Mouse (Mus musculus) 3T3-L1 (cell line): ENCODE data around the gene Gm28048.
A peak's percentile ranks its signal among the peaks of the same experiment; 100 is the strongest.

Source experiments
- DNase-seq: peaks from one replicate; pipeline ENCODE4 v3.0.0-alpha.2; 2015; ENCODE audit warnings: low read depth, low spot score

Gm28048 gene

DNA sequence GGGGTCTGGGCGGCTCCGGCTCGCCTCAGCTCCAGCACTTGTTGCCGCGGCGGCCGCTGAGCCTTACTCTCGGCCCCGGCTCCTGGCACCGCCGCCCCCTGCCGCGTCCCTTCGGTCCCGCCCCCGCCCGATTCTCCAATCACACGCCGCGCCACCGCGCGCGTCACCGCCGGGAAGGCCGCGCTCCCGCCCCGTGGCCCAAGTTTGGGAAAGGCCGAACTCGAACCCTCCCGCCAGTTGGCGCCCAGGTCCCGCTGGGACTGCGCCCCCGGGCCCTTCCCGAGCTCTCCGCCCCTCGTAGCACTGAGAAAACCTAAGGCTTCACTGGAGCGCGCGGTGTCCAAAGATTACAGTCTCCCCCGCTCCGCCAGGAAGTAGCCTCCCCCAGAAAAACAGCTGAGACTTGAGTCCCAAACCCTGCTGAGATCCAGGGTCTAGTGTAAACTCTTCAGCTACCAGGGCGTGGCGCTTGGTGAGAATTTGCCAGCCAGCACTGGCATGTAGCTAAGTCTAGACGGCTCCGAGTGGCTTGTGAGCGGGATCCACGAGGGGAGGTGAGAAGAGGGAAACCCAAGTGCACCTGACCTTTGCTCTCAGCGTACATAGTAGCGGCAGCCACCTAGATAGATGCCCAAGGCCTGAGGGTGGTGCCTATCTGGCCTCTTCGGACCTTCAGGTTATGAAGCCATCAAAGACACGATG is 122.1 kb downstream of the Gm28048 start:
- peak; percentile 85 for DNase-seq

- DNase-seq, result no peak
These were observed 122.6 kb downstream of the Gm28048 start for GRCm38 (mm10) chr11:22859301-22859632.

DNA sequence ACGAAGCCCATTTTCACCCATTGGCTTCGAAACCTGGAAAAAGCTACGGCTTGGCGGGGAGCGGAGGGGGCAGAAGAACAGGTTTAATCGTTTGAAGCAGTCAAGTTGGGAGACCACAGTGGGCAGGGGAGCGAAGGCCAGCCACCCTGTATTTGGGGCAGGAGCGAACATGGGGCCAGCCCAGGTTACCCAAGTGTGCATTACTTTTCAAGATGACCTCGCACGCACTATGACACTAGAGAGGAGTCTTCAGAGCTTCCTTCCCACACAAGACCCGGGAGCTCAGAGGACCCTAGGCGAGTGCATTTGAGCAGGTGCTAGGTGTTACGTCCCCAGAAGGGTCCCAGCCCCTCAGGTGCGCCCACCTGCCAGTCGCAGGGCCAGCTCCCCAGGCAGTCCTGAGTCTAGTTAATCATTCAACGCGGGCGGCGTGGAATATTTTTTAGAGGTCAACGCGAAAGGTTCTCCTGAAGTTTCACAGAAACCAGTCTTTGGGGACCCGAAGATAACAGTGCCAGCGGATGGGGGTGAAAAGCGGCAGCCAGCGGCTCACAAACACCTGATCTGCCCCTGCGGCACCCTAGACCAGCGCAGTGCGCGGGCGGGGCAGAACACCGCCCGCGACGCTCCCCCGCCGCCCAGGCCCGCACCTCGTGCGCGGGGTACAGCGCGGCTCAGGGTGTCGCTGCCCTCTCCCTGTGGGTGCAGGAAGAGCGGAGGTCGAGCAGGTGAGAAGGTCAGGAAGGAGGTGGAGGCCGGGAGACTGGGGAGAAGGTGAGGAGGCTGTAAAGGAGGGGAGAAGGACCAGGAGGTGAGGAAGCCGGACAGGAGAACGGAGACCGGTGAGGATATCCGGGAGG is 123.2 kb downstream of the Gm28048 start:
- no peak for DNase-seq

GRCm38 (mm10) chr11:22857705-22858440 is 124.0 kb downstream of the Gm28048 start:
- DNase-seq, result no peak

- DNase-seq, result no peak
These were observed 124.7 kb downstream of the Gm28048 start for GRCm38 (mm10) chr11:22857106-22857704.

DNA sequence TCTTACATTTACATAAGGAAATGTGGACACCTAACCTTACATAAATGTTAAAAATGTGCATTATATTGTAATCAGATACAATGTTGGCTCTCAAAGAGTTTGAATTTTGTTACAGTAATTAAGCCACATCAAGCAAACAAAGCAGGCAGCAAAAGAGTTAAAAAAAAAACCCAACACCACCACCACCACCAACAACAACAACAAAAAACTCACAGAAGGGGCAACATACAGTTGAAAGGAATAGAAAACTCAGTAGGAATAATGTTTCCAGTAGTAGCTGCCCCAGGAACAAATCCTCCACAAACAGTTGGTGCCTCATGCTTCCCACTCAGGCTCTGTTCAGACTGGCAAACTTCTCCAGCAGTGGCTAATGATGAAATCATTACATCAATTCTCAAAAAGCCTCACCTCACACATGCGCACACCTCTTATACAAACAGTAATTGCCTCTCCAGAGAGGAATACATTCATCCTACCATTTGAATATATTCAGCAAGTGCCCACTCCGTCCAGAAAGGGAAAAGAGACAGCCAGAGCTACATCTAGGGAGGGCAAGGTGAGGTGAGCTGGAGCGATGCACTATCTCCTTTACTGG is 125.4 kb downstream of the Gm28048 start:
- DNase-seq, result no peak

DNA sequence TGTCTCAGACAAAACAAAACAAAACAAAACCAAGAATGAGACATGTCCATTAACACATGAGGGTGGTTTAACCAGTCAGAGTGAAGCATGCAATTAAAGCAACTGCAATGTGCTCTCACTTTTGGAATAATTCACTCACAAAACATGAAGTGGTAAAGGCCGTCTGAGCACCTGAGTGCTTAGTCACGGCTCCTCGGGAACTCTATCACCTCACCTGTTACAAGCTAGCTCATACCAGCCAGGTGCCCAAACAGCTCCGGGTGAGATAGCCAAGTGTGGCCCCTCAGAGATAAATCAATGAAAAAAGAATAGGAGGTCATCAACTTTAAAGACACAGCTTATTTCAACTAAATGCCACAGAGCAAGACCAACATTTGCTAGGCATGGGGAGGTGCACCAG is 127.3 kb downstream of the Gm28048 start:
- no peak for DNase-seq

GRCm38 (mm10) chr11:22853477-22854157 is 128.3 kb downstream of the Gm28048 start:
- no peak for DNase-seq

- no peak for DNase-seq
These were observed 129.4 kb downstream of the Gm28048 start for GRCm38 (mm10) chr11:22852510-22852909.

DNA sequence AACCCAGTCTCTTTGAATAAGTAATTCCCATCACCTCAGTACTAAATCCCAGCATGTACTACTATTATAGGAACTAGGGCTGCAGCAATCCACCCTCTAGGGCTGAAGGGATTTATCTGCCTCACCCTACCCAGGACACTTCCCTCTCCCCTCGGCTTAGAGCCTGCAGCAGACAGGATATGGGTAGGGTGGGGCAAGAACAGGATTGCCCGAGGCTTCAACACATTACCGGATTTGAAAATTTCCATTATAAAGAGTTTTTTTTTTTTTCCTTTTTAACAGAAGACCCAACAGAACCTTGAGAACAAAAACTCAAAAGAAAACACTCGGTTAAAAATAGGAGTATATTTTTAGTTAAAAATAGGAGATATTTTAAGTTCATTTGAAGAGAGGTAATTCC is 130.5 kb downstream of the Gm28048 start:
- no peak for DNase-seq

GRCm38 (mm10) chr11:22850077-22850476 is 131.8 kb downstream of the Gm28048 start:
- DNase-seq, result no peak

- no peak for DNase-seq
These were observed 133.2 kb downstream of the Gm28048 start for GRCm38 (mm10) chr11:22848649-22849195.

DNA sequence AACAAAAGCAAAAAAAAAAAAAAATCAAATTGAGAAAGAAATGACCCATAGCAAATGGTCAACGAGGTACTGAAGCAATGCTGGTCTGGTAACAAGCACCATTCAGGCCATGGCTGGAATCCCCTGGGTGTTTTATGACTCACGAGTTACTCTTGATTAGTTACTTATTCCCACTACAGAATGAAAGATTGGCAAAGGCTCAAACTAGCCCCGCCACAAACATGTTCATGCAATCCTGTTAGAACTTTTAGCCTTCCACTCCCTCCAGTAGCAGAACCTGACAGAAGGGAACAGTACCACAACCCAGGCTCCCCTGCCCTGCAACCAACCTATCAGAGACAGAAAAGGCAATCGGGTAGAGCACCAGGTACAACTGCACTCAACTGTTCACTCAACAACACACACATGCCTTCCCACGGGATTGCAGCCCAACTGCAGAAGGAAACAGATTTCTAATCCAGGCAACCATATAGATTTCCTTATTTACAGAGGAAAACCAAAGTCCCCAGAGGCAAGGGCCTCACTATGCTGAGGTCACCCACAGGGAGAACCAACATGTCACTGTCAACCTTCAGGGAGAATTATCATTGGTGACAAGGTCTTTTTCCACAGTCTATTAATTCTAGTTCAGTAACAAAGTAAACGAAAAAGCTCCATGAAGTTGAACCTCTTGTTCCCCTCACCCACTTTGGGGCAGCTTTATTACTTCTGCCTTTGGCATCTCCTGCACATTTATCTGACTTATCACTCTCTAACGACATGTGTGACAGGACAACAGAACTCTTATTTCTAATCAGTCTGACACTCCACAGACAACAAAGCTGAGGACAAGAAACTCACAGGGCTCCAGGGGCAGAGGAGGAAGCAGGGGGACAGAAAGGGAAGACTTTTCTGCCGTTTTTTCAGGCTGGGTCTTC is 133.9 kb downstream of the Gm28048 start:
- DNase-seq, result peak; percentile 93

DNA sequence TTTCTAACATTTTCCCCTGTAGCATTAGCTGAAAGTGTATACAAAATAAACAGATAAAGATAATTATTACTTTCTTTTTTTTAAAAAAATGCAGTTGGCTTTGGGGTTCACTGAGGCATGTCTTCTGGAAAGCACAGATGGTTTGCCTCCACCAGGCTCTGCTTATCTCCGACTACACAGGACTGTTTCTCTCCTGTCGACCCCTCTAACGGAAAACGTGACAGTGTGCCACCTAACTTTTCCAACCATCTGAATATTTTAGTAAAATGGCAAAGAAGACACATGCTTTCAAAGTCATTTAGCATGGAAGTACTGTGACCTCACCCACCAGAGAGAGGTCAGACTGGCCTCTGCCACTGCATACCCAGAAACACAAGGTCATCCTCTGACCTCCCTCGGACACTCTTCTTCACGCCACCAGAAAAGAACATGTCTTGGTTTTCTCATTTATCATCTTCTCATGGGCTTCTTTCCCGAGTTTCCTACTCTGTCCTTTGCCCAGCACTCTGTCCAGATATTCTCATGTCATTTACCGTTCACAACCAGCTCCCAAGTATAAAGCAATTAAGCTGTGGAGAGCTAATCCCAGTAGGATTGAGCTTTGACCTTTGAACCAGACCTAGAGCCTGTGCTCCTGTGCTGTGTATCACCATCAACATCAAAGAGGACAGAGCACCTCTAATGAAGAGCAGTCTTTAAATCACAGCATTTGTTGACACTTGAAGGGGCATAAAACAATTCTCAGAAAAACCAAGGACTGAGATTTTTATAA is 134.7 kb downstream of the Gm28048 start:
- DNase-seq, result no peak

DNA sequence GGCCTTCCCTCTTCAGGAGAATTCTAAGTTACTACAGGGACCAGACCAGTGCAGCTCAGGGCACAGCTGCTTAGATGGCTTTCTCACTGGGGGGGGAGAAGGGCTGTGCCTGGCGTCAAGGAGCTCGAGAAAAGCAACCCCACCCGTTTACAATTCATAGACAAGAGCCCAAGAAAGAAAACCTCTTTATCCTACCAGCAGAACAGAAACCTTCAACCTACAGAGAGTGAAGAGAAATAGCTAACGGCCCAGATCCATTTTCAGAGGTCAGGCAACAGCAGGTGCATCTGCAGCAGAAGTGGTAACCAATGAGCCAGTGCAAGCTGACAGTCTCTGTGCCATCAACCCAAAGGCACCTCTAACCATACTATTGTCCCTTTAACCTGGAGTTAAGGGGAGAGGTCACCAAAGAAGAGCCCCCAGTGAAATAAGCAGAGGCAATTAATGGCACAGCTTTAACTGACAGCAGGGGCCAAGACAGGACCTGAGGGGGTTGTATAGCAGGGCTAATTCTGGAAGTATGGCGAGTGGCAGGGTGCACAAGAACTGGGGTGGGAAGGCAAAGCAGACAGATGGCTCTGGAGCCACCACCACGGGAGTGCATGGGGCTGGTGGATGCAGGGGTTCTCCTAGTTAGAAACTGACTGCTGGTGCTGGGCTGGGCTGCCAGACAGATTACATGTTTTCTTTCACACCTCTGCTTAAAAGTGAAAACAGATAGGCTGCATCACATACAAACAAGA is 135.6 kb downstream of the Gm28048 start:
- DNase-seq, result no peak

DNA sequence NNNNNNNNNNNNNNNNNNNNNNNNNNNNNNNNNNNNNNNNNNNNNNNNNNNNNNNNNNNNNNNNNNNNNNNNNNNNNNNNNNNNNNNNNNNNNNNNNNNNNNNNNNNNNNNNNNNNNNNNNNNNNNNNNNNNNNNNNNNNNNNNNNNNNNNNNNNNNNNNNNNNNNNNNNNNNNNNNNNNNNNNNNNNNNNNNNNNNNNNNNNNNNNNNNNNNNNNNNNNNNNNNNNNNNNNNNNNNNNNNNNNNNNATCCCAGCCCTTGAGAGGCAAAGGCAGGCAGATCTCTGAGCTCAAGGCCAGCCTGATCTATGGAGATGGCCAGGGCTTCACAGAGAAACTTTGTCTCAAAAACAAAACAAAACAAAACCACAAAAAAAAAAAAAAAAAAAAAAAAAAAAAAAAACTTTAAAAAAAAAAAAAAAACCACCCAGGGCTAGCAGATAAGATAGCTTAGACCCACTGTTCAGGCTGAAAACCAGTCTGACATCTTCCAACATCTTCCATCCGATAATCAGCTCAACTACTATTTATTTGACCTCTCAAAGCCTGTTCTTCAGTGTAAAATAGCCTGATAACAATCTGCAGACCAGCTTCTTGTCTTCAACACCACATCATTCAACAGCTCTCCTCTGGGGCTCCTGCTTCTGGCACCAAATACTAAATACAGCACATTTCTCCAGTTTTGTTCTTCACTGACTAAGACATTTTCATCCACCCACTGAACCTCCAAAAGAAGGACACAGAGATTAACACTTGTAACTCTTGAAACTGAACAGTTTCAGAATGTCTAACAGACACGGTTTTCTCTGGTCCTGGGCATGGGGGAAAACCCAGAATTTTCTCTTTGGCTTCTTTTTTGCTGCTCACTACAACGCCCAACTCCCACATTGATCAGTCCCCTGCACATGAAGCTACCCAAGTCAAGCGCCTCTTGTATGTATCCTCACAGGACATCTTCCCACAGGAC is 136.9 kb downstream of the Gm28048 start:
- peak; percentile 65 for DNase-seq

GRCm38 (mm10) chr11:22839456-22839855 is 142.4 kb downstream of the Gm28048 start:
- no peak for DNase-seq
